Mouse (Mus musculus): ENCODE data around the gene Klhl3.

Gene Klhl3

DNA sequence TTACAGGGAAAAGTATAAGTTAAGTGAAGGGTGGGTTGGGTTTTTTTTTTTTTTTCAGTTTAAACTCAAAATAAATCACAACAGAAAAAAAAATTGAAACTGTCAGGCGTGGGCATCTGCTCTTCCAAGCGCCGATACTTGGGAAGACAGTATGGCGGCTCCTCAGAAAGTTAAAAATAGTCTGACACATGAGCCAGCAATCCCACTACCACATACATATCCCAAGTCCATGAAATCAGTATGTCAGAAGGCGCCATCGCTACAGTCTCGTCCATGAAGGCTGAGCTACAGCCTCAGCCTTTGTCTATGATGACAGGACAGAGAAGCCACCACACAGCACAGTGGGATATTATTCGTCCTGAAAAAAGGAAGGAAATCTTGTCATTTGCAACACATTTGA lies 86.3 kb downstream of the Klhl3 start:
- DNase-seq (ENCODE audit: extremely low read depth, insufficient read length, low spot score) = no peak

GRCm38 (mm10) chr13:58025701-58026414 lies 87.5 kb downstream of the Klhl3 start:
- no peak for DNase-seq (ENCODE audit: extremely low read depth, insufficient read length, low spot score)

DNA sequence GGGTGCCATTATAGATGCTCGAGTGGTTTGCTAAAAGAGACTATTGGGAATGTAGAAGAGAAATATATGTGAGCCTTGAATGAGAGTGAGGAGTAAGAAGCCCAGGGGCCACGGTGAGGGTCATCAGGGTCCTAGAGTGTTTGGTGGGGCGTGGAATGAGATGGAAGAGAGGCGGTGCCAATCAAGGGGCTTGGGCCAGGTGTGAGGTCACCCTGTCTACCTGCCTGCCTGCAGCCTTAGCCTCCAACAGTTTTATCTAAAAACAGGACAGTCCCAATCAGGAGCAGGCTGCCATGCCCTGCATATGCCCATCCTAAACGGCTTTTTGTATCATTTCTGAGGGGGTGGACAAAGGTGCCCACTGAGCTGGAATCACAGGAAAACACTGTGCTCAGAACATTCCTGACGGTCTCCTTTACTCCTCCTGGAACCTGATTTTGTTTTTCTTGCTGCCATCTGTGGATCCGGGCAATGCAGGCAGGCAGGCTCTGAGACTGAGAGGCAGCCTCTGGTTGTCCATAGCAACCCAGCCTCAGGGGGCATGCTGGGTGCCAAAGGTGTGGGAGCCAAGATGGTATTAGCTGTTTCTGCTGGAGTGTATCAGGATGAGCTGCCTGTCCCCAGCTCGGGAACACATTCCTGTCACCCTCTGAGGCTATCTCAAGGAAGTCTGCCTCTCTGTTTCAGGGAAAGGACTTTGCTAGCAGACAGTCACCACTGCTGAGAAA lies 89.5 kb downstream of the Klhl3 start:
- no peak for DNase-seq (ENCODE audit: extremely low read depth, insufficient read length, low spot score)

DNA sequence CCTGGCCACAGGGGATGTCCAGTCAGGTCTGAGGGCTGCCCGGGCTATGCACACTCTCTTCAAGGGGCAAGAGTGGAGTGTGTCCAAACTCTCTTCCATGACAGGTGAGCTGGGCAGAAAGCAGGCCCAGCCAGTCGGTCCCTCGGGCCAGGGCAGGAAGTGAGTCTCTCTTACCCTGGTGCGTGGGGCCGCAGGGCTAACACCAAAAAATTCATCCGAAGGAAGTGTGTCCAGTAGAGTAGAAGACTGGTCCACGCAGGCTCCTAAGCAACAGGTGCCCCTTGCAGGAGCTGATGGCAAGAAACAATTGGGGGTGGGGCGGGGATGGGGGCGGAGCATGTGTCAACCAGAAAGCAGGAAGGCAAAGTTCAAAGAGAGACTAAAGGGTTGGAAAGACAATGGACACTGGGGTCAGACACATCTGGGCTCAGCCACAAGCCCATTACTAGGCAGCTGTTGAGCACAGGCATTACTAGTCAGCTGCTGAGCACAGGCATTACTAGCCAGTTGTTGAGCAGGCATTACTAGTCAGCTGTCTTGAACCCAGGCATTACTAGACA lies 90.3 kb downstream of the Klhl3 start:
- no peak for DNase-seq (ENCODE audit: extremely low read depth, insufficient read length, low spot score)

- no peak for DNase-seq (ENCODE audit: extremely low read depth, insufficient read length, low spot score)
Observed at GRCm38 (mm10) chr13:58020428-58020827, 93.0 kb downstream of the Klhl3 start.

GRCm38 (mm10) chr13:58017298-58017697 lies 96.1 kb downstream of the Klhl3 start:
- no peak for DNase-seq (ENCODE audit: extremely low read depth, insufficient read length, low spot score)

- no peak for DNase-seq (ENCODE audit: extremely low read depth, insufficient read length, low spot score)
Observed at GRCm38 (mm10) chr13:58012067-58012925, 101.1 kb downstream of the Klhl3 start.

DNA sequence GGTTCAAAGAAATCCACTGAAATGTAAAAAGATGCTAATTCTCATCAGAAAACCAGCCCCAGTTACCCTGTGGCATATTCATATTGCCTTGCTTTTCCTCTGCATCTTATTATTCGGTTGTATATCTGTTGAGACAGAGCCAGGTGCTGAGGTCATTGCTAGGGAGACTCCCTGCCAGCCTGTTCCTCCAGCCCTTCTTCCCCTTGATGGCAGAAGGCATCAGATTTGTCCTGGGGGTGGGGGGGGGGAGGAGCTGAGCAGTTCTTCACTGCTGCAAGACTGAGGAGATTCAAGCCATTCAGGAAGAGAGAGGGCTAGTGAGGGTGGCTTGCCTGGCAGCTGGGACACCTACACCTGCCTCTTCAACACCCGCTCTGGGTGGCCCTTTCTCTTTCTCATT lies 101.9 kb downstream of the Klhl3 start:
- no peak for DNase-seq (ENCODE audit: extremely low read depth, insufficient read length, low spot score)

DNA sequence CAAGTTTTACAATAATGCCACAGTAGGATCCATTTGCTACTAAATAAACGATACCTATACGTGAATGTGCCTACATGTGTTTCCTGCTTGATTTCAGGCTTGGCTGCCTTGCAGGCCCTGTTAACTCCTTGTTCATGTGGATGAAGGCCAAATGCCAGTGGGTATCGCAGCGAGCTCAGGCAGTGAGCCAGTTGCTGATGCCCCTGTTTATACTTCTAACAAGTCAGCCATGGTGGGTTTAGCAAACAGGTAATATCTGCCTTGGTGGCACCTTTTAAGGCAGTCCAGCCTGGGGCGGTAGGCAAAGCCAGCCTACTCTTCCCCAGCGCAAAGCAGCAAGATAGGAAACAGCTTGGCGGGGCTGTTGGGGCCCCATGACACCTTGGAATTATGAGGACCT lies 103.0 kb downstream of the Klhl3 start:
- DNase-seq (ENCODE audit: extremely low read depth, insufficient read length, low spot score) = no peak

- DNase-seq (ENCODE audit: extremely low read depth, insufficient read length, low spot score) = no peak
Observed at GRCm38 (mm10) chr13:58009275-58009674, 104.1 kb downstream of the Klhl3 start.

DNA sequence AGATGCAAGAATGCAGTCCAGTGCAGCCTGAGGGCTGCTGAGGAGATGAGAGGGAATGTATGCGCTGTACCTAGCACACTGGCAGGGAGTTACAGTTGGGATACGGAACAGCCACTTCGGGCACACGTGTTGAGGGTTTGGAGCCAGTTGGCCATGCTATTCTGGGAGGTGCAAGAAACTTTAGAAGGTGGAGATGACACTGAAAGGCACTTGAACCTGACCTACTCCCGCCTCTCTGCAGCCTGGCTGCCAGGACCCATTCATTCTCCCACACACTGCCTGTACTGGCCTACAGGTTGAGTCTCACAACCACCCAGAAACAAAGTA lies 105.4 kb downstream of the Klhl3 start:
- DNase-seq (ENCODE audit: extremely low read depth, insufficient read length, low spot score) = no peak

DNA sequence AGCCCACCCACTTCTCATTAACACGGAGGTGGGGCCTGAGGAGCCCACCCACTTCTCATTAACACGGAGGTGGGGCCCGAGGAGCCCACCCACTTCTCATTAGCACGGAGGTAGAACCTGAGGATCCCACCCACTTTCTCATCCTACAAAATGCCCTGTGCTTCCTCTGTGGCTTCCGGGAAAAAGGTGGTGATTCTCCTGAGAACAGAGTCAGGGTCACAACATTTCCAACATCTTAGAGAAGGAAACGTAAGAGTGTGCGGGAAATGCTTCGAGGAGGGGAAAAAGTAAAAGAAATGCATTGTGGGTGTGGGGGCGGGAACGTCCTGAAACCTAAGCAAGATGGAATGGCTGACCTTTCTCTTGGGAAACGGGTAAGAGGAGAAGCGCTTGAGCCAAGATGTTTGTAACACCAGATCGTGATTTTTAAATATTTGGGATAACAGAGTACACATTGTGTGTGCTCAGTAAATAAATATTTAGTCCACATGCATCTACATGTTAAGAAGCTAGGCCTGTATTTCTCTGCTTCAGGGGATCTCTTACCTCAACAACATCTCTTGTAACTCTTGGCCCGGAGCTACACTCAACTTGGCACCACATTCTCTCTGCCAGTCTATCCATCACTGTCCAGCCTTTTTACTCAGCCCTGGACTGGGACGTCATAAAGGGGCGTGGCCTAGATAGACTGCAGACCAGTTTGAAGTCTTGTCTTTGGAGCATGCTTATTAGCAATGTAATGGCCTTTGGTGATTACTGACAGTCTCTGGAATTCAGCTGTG lies 105.9 kb downstream of the Klhl3 start:
- no peak for DNase-seq (ENCODE audit: extremely low read depth, insufficient read length, low spot score)

GRCm38 (mm10) chr13:58001792-58002191 lies 111.6 kb downstream of the Klhl3 start:
- DNase-seq (ENCODE audit: extremely low read depth, insufficient read length, low spot score) = no peak

GRCm38 (mm10) chr13:57996536-57996935 lies 116.9 kb downstream of the Klhl3 start:
- no peak for DNase-seq (ENCODE audit: extremely low read depth, insufficient read length, low spot score)

GRCm38 (mm10) chr13:57995864-57996263 lies 117.5 kb downstream of the Klhl3 start:
- DNase-seq (ENCODE audit: extremely low read depth, insufficient read length, low spot score) = no peak

- no peak for DNase-seq (ENCODE audit: extremely low read depth, insufficient read length, low spot score)
Observed at GRCm38 (mm10) chr13:57984637-57985036, 128.8 kb downstream of the Klhl3 start.

- no peak for DNase-seq (ENCODE audit: extremely low read depth, insufficient read length, low spot score)
Observed at GRCm38 (mm10) chr13:57984163-57984562, 129.2 kb downstream of the Klhl3 start.

DNA sequence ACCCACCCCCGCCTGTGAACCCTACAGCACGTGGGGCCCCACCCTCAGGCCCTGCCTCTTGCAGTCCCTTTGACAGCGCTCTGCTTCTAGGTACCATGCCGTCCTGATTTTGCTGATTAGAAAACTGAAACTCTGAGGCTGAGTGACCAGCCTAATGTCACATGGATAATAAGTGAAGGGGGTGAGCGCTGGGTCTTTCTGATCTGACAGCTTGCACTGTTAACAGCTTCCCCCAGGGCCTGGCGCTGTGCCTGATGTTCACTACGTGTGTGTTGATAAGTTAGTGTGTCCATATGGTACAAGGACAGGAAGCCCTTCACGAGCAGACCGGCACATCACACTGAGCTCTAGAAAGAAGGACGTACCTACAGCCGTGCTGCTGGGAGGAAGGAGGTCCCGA lies 130.1 kb downstream of the Klhl3 start:
- no peak for DNase-seq (ENCODE audit: extremely low read depth, insufficient read length, low spot score)

DNA sequence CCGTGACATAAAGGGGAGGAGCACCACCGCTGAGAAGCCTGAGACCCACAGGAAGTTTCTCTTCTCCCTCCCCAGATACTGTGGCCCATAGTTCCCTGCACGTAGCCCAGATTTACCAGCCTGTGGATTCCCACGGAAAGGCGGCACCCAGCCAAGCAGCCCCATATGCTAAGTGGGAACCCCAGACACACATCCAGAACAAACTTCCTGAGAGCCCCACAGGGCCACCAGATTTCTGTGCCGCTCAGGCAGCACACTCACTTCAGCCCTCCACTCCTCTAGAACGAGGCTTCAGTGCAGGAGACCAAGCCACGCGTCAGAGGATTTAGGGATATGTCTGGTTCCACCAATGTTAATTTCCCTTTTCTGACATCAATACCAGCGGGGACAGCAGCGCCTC lies 130.5 kb downstream of the Klhl3 start:
- DNase-seq (ENCODE audit: extremely low read depth, insufficient read length, low spot score) = no peak

DNA sequence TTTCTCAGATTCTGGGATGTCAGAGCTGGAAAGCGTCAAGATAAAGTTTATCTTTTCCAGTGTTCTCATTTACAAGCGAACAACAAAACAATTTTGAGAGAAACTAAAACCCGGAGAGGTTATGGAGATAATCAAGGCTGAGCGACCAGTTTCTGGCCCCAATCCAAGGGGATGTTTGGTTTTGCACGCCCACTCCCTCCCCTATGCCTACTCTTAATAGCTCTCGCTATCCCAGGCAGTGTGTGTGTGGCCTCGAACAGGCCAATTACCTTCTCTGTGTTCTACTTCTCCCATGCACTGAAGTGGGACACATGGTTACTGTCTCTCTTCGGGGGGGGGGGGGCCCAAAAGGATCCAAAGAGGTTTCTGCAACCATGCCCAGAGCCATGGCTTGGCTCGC lies 132.7 kb downstream of the Klhl3 start:
- DNase-seq (ENCODE audit: extremely low read depth, insufficient read length, low spot score) = no peak

DNA sequence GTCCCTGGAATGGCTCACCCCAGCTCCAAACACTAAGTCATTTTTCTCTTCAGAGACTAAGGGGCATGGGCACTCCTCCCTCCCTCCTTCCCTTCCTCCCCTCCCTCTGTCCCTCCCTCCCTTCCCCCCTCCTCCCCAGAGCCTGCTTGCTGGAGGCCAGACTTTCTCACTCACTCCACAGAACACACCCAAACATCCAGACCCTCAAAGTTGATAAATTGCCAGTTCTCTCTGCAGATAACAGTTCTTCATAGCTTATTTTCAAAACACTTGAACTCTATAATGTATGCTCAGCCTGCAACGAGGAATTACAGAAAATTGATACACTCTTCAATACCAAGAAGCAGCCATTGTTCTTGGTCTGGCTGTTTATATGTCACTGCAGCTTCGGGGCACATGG lies 133.3 kb downstream of the Klhl3 start:
- no peak for DNase-seq (ENCODE audit: extremely low read depth, insufficient read length, low spot score)

Measured in 3134 (cell line).